Mouse (Mus musculus): ENCODE measurements around the gene Ifnar2.
"Not testable (repeated sequence)": the region's sequence is repeated elsewhere in the genome, so short reads cannot be mapped to it uniquely, and the experiment has no call there.

Gene Ifnar2

DNA sequence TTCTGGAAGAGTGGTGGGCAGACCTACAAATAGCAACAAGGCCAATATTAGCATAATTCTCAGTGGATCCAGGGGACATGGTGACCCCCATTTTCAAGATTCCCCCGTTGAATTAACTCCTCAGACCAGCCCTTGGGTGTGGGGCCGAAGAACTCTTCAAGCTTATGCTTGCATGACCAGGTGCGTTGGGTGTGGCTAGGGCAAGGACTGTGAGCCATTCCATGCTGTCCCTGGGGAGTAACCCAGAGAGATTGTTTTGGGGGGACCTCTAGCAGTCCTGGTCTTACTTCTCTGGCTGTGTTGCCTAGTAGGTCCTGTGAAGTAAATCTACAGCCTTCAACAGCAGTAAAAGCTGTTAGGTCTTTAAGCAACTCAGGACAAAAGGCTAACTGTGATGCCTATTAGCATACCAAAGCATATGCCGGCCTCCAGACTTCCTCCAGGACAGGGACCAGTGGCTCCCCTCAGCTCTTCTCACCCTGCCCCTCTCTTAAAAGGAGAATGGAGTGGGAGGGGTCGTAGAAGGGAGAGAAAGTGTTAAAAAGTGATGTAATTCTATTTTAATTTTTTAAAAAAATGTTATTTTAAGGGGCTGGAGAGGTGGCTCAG lies 60.2 kb downstream of the Ifnar2 start:
- no peak for DNase-seq

DNA sequence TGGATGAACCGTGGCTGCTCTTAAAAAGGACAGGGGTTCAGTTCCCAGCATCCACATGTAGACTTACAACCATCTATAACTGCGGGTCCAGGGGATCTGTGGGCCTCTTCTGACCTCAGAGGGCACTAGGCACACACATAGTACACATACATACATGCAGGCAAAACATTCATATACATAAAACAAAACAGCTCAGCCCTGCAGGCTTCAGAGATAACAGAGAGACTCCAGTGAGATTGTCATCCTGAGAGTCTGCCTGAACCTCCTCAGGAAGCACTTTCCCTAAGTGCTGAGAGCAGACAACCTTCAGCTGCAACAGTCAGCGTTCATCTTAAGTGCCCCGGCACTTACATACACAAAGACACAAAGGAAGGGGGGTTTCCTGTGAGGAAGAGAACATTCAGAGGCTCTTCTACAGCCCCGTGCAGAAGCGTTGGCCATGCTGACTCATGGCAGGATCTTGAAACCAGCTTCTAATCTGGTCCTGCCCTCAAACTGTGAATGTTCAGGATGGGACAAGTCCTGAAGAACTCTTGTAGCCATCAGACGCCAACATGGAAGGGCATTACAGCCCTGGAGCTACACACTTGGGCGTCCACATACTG lies 60.8 kb downstream of the Ifnar2 start:
- no peak for DNase-seq

DNA sequence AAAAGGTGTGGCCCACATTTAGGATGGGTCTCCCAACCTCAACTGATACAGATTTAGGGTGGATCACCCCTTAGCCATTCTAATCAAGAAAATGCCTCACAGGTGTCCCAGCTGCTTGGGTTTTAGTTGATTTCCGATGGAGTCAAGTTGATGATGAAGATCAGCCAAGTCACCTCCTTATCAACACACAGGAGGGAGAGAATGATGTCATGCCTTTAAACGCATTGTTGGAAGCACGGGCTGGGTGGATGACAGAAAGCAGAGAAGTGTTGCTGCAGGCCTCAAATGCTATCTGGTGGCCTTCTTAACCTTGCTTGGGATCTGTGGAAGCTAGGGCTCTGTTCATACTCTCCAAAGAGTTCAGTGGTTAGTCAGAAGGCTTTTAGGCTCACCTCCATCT lies 61.5 kb downstream of the Ifnar2 start:
- DNase-seq, result no peak

DNA sequence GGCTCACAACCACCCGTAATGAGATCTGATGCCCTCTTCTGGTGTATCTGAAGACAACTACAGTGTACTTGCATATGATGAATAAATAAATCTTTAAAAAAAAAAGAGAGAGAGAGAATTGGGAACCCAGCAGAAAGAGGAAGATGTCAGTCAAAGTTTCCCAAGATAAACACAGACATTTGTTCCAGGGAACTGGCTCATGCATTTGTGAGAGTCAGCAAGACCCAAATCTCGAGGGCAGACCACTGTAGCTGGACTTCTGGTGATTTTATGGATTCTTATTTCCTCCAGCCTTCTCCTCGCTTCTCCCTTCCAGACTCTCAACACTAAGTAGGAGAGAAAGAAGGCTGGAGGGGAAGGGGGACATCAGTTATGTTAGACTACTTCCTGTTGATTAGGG lies 65.5 kb downstream of the Ifnar2 start:
- no peak for DNase-seq

DNA sequence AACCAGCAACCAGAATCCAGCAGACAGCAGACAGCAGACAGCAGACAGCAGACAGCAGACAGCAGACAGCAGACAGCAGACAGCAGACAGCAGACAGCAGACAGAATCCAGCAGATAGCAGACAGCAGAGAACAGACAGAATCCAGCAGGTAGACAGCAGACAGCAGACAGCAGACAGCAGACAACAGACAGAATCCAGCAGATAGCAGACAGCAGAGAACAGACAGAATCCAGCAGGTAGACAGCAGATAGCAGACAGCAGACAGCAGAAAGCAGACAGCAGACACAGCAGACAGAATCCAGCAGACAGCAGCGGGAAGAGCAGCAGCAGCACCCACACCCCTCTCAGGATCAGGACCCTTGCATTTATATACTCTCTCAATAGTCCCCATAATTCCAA lies 66.0 kb downstream of the Ifnar2 start:
- not testable (repeated sequence) for DNase-seq

DNA sequence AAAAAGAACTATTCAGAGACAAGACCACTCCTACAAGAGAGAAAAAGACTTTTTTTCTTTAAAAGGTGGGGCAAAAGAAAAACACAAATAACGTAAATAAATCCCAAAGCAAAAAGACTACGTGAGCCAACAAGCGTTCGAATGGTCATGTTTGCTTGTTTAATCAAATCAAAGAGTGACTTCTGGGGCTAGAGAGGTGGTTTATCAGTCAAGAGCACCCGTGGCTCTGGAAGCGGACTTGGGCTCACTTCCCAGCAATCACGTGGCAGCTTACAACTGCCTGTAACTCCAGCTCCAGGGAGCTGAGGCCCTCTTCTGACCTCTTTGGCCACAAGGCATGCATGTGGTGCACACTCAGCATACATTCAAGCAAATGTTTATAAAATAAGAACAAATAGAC lies 68.8 kb downstream of the Ifnar2 start:
- no peak for DNase-seq

DNA sequence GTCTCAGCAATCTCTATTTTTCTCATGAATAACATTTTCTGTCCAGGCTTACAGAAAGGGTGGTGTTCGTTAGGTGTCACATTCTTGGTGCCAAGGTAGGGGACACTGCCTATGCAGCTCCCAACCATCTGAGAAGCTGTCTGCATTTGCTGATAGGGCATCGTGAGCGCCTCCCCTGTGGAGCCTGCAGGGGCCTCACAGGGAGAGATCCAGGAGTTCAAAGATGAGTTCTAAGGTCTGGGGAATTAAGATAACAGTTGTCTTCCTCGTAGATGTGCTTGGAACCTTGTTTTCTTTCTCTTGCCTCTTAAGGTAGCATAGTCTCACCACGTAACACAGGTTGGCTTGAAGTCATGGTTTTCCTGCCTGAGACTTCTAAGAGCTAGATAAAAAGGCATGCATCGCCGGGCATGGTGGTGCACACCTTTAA lies 69.2 kb downstream of the Ifnar2 start:
- DNase-seq, result no peak

DNA sequence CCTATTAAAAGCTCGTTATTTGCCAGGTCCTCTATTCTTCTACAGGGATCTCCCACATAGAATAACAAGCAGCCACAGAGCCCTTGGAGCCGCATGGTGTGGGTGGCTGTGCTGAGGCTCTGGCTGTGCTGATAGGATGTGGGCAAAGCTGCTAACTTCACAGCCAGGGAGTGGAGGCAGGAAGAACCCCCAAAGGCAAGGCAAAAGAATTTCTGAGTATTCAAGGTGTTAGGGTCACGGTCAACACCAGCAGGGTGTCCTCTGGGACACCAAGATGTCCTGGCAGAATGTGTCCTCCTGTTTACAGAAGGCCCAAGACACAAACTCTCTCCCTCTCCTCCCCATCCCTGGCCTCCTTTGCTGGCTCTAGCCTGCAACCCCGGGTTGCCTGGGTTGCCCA lies 69.9 kb downstream of the Ifnar2 start:
- no peak for DNase-seq

DNA sequence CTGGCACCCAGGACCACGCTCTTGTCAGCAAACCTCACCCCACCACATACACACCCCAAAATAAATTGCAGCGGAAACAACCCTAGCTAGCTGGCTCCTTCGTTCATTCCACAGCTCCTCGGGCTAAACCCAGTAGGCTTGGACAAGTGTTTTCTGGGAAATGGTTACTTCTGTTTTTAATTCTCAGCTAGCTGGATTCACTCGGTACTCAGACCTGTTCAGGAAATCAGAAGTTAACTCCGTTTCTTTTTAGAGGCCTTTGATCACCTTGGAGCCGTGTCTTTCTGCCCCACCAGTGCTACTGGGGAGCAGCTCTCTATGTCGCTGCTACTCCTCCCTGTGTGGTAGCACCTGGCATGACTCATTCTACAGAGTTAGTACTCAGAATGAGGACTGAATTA lies 70.6 kb downstream of the Ifnar2 start:
- DNase-seq, result no peak

DNA sequence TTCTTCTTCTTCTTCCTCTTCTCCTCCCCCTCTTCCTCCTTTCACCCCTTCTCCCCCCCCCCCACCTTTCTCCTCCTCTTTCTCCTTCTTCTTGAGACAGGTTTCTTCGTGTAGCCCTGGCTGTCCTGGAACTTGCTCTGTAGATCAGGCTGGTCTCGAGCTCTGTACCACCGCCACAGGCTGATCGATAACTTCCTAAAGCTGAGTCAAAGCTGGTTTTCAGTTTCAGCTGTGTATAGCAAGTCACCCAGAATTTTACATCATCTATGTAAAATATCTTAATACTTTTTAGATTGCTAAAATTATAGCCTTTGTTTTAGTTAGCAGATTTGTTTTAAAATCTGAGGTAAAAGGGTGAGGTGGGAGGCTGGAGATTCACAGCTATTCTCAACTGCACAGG lies 72.3 kb downstream of the Ifnar2 start:
- no peak for DNase-seq

DNA sequence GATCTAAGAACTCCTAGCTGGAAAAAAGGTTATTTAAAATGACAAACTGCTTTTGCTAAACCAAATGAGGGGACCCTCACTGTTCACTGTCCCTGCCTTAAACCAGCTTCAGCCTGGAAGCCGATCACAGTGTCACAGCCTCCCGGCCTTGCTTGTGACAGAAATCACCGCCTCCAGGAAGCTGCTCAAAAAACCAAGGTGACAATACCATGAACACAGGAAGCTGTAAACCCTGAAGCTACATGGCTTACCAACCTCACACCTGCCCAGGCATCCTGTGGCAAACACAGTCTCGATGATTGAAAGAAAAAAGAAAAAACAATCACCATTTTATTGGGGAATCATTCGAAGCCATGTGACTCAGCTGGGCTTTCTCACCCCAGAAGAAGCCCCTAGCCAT lies 73.0 kb downstream of the Ifnar2 start:
- no peak for DNase-seq

DNA sequence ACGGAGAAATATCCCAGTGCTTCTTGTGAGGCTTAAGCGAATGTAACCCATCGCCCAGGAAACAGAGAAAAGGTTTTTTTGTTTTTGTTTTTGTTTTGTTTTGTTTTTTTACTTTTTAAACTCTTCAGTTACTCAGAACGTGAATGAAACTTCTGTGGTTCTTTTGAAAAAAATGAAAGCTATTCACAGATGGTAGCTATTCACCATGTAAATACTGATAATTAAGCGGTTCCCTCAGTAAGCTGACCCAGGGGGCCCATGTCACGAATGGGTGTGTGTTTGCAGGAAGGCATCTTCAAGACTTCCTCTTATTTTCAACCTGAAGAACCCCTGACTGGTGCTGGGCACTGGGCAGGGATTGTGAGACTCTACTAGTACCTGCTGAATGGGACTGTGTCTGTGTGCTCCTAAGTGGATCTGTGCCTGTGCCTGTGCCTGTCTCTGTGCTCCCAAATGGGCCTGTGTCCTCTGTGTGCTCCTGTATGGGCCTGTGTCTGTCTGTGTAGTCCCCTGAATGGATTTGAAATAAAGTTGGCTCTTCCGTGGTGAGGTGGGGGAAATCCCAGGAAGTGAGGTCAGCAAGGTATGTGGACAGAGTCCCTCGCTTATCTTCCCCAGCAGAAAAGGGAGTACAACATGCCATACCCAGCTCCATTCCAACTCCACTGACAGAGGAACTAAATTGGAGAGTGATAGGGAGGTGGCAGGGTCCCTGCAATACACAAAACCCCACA lies 74.4 kb downstream of the Ifnar2 start:
- DNase-seq, result no peak

DNA sequence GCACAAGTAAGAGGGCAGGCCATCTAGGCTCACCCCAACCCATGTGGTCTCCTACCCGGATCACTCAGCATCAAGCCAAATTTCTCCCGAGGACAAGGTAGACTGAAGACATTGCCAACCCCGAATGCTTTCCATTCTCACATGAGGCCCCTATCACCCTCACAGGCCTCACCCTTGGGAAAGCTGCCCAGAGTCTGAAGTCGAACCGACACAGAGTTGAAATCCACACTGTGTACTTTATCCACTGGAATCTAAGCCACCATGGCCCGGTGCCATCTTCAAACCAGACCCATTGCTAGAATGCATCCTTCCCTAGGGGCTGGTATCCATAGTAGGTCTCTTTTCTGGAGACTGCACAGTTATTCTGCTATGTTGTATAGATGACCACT lies 74.9 kb downstream of the Ifnar2 start:
- DNase-seq, result no peak

DNA sequence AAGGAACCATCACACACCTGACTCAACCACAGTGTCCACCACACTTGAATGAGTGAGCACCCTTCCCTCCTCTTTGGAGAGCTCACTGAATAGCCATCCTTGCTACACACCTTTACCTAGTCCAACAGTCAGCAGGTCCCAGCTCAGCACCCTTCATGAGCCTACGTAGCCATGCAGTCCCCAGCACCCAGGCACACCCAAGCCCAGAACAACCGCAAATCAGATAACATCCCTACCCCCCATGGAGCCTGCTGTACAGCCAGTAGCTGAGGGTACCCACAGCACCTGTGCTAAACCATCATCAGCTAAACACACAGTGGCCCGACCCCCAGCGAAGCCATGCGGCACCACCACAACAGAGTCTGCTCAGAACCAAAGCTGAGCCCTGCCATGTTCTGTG lies 75.5 kb downstream of the Ifnar2 start:
- no peak for DNase-seq

DNA sequence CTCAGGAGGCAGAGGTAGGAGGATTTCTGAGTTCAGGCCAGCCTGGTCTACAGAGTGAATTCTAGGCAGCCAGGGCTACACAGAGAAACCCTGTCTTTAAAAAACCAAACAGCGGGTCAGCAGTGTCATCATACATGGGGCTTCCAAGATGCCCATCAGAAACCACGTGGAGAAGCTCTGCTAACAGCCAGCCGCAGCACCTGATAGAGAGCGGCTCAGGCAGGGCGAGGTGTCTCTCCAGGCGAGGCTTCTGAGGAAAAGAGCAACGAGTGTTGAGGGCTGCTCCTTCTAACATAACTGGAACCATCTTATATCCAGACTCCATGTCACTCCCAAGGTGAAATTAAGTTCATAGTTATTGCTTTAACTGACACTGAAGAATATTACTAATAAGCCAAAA lies 76.3 kb downstream of the Ifnar2 start:
- DNase-seq, result no peak

DNA sequence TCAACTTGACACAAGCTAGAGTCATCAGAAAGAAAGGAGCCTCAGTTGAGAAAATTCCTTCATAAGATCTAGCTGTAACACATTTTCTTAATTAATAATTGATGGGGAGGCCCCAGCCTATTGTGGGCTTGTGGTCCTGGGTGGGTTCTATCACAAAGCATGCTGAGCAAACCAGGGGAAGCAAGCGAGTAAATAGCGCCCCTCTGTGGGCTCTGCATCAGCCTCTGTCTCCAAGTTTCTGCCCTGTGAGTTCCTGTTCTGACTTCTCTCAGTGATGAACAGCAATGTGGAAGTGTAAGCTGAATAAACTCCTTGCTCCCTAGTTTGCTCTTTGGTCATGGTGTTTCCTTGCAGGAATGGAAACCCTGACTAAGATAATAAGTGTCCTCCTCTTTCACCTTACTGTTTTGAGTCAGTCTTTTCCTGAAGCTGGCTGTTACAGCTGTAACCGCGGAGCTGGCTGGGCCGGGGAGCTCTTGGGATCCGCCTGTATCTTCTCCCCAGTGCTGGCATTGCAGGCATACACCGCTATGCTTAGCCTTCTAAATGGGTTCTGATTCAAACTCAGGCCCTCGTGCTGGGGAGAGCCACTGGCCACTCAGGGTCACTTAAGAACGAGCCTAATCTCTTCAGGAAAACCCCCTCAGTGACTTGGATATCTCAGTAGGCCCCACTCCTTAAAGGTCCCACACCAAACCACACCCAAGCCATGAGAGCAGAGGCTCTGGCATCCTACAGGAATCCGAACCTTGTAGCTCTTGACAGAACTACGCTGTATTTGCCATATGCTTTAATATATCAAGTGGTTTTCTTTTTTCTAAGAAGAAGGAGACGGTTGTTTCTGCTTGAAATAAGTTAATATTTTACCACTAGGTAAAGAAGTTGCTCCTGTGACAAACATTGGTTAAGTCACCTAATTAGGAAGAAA lies 77.8 kb downstream of the Ifnar2 start:
- no peak for DNase-seq

DNA sequence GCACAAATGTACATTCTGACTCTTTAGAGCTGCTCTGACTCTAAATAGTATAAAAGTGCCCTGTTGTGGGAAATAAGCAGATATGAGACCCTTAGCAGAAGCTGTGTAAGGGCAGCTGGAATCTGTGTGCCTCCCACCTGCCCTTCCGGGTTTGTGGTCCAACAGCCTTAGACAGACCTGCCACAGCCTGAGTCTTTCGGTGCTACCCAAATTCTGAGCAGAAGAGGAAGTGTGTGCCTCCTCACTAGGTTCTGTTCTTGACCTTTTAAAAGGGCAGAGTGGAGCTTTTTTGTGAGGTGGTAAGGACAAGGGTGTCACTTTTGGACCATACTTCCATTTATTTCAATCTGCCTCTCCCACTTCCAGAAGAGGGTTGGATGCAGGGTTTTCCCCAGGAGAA lies 79.4 kb downstream of the Ifnar2 start:
- no peak for DNase-seq

DNA sequence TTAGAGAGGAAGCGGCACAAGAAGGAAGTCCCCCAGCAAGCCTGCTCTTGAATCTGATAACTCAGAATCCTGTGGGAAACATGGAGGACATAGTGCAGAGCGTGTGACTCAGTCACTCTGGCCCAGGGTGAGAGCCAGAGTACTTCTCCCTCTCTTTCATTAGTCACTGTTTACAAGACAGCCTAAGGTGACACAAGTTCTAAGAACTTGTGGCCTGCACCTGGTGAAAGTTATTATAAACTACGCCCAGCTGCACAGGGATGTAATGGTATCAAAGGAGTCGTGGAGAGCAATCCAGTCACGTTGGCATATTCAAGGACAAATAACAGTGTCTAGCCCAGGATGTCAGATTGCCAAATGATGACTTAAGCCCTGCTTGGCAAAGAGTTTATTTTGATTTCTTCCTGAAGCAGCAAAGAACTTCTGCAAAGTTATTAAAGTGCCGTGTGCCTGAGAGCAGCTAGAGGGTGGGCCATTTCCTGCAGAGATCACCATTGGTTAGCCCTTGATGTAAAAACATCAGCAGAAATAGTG lies 79.8 kb downstream of the Ifnar2 start:
- no peak for DNase-seq

Measured in retina, postnatal 1 day (tissue).